Mouse (Mus musculus) myocyte (in vitro differentiated cells): ENCODE results near the gene Rapgef2. TPM values are rescaled to one million over a fixed set of nuclear protein-coding genes. Genes with fewer than 3 reads are reported as not detected.

Source experiments
- H3K27me3 ChIP-seq: one replicate; pipeline ENCODE4 v1.6.1; 2011; ENCODE audit not compliant: control insufficient read depth, insufficient read depth, insufficient read length
- H3K36me3 ChIP-seq: one replicate; pipeline ENCODE4 v1.6.1; 2011; ENCODE audit not compliant: control insufficient read depth, insufficient read depth
- H3K4me2 ChIP-seq: one replicate; pipeline ENCODE4 v1.6.1; 2011; ENCODE audit warnings: low read depth, control low read depth
- H3K4me3 ChIP-seq: one replicate; pipeline ENCODE4 v1.5.1; 2011; ENCODE audit warnings: mild to moderate bottlenecking, control low read depth, moderate library complexity
- H3K79me2 ChIP-seq: one replicate; pipeline ENCODE4 v1.6.1; 2011; ENCODE audit not compliant: control insufficient read depth, insufficient read depth
- H3ac ChIP-seq: one replicate; pipeline ENCODE4 v1.6.1; 2011; ENCODE audit not compliant: control insufficient read depth, insufficient read length
- CEBPB ChIP-seq: IDR thresholded peaks from 2 replicates; pipeline ENCODE4 v1.6.1; 2011; ENCODE audit warnings: mild to moderate bottlenecking, moderate library complexity; ENCODE audit not compliant: poor library complexity, insufficient read depth, severe bottlenecking
- E2F4 ChIP-seq: IDR thresholded peaks from one replicate; pipeline ENCODE4 v1.6.1; 2011; ENCODE audit warnings: mild to moderate bottlenecking, control low read depth, moderate library complexity; ENCODE audit not compliant: insufficient read depth
- MAX ChIP-seq: IDR thresholded peaks from one replicate; pipeline ENCODE4 v1.6.1; 2011; ENCODE audit warnings: low read depth, mild to moderate bottlenecking, control low read depth
- MYOD1 ChIP-seq, 3 experiments: IDR thresholded peaks; one replicate each; pipeline ENCODE4 v1.6.1; 2011; ENCODE audit warnings: control low read depth in 2 of 3, low read depth in 2 of 3, mild to moderate bottlenecking in 2 of 3, moderate library complexity in 1 of 3; ENCODE audit not compliant: insufficient read length in 2 of 3, control insufficient read depth in 1 of 3
- MYOG ChIP-seq, 3 experiments: IDR thresholded peaks; one replicate each; pipeline ENCODE4 v1.6.1; 2011; ENCODE audit warnings: control low read depth in 2 of 3, low read depth in 2 of 3, mild to moderate bottlenecking in 2 of 3; ENCODE audit not compliant: insufficient read length in 2 of 3, control insufficient read depth in 1 of 3, insufficient read depth in 1 of 3
- POLR2A ChIP-seq: IDR thresholded peaks from one replicate; pipeline ENCODE4 v1.6.1; 2011; ENCODE audit warnings: low read depth, mild to moderate bottlenecking, control low read depth, moderate library complexity; ENCODE audit not compliant: insufficient read length
- POLR2AphosphoS2 ChIP-seq: IDR thresholded peaks from one replicate; pipeline ENCODE4 v1.6.1; 2011; ENCODE audit warnings: low read depth, control low read depth; ENCODE audit not compliant: insufficient read length
- REST ChIP-seq: IDR thresholded peaks from one replicate; pipeline ENCODE4 v1.6.1; 2011; ENCODE audit warnings: mild to moderate bottlenecking, control low read depth, moderate library complexity; ENCODE audit not compliant: insufficient read depth, insufficient read length
- SRF ChIP-seq: IDR thresholded peaks from one replicate; pipeline ENCODE4 v1.6.1; 2011; ENCODE audit warnings: low read depth; ENCODE audit not compliant: control insufficient read depth, insufficient read length
- TCF12 ChIP-seq: IDR thresholded peaks from one replicate; pipeline ENCODE4 v1.6.1; 2011; ENCODE audit warnings: mild to moderate bottlenecking, control low read depth; ENCODE audit not compliant: poor library complexity, insufficient read depth, severe bottlenecking
- TCF3 ChIP-seq: IDR thresholded peaks from one replicate; pipeline ENCODE4 v1.6.1; 2011; ENCODE audit warnings: low read depth, control low read depth; ENCODE audit not compliant: insufficient read length
- USF1 ChIP-seq: IDR thresholded peaks from one replicate; pipeline ENCODE4 v1.6.1; 2011; ENCODE audit warnings: low read depth, mild to moderate bottlenecking, control low read depth, moderate library complexity
- polyA plus RNA-seq: library from polyadenylated mRNA; unstranded; fragments of >200 nt; fragmentation: generic; extraction: Trizol; gene quantifications from one replicate; pipeline ENCODE4 v1.2.1, GENCODE M21; 2012; ENCODE audit warnings: missing spikeins

Gene Rapgef2
- polyA plus RNA-seq, 1 experiment = 5.8 TPM

- TF ChIP-seq MYOD1 (IDR thresholded peaks at IDR 0.05; ENCODE audit: control insufficient read depth in 1 of 3, insufficient read length in 2 of 3, low read depth in 2 of 3) = peak in 2 of 3 experiments; percentile 31 to 35
- peak; percentile 9 for TF ChIP-seq TCF12
- TF ChIP-seq MYOG (IDR thresholded peaks at IDR 0.05; ENCODE audit: control insufficient read depth in 1 of 3, insufficient read depth in 1 of 3, insufficient read length in 2 of 3, low read depth in 2 of 3) = peak in 1 of 3 experiments; percentile 41
- no peak for TF ChIP-seq MAX
- no peak for TF ChIP-seq CEBPB
- no peak for TF ChIP-seq REST
- no peak for TF ChIP-seq E2F4
- TF ChIP-seq SRF = no peak
- TF ChIP-seq TCF3 = no peak
- no peak for TF ChIP-seq POLR2A
- no peak for TF ChIP-seq USF1
- TF ChIP-seq POLR2AphosphoS2 = no peak
- Histone ChIP-seq H3K4me3 (peak overlapping the region; percentile 22), H3ac (no peak overlapping the region), H3K27me3 (no peaks in the 10 kb centered on the region), H3K4me2 (peak overlapping the region; percentile 91), H3K36me3 (no peaks in the 10 kb centered on the region), H3K79me2 (peaks cover 37% of the 10 kb centered on the region)
Measured at GRCm38 (mm10) chr3:79144085-79144484, 142.2 kb downstream of the Rapgef2 start.

- H3K79me2 ChIP-seq = peaks cover 51% of the 10 kb centered on the region
Measured at GRCm38 (mm10) chr3:79139245-79139644, 147.1 kb downstream of the Rapgef2 start.

GRCm38 (mm10) chr3:79138601-79139000 lies 147.7 kb downstream of the Rapgef2 start:
- Histone ChIP-seq H3K27me3 (no peaks in the 10 kb centered on the region), H3K4me3 (no peak overlapping the region), H3K36me3 (no peaks in the 10 kb centered on the region), H3K79me2 (peaks cover 47% of the 10 kb centered on the region), H3K4me2 (no peak overlapping the region), H3ac (no peak overlapping the region)
- TF ChIP-seq CEBPB (no peak), POLR2AphosphoS2 (no peak), MAX (no peak), E2F4 (no peak), REST (no peak), MYOG (IDR thresholded peaks at IDR 0.05; ENCODE audit: control insufficient read depth in 1 of 3, insufficient read depth in 1 of 3, insufficient read length in 2 of 3, low read depth in 2 of 3) (no peak), MYOD1 (IDR thresholded peaks at IDR 0.05; ENCODE audit: control insufficient read depth in 1 of 3, insufficient read length in 2 of 3, low read depth in 2 of 3) (no peak), TCF3 (no peak), TCF12 (no peak), POLR2A (no peak), USF1 (no peak)

More at GRCm38 (mm10) chr3:79139245-79139644, 147.1 kb downstream of the Rapgef2 start:
- no peak overlapping the region for H3K4me3 ChIP-seq
- H3K27me3 ChIP-seq = no peaks in the 10 kb centered on the region
- no peaks in the 10 kb centered on the region for H3K36me3 ChIP-seq
- TF ChIP-seq E2F4 (no peak), POLR2AphosphoS2 (no peak), USF1 (no peak), POLR2A (no peak), CEBPB (no peak), REST (no peak), TCF3 (no peak)
- H3K4me2 ChIP-seq = no peak overlapping the region
- no peak overlapping the region for H3ac ChIP-seq

GRCm38 (mm10) chr3:79130991-79131390 lies 155.3 kb downstream of the Rapgef2 start:
- Histone ChIP-seq H3K4me2 (no peak overlapping the region), H3K27me3 (no peaks in the 10 kb centered on the region), H3ac (no peak overlapping the region), H3K4me3 (no peak overlapping the region), H3K36me3 (peaks cover 5% of the 10 kb centered on the region), H3K79me2 (peaks cover 33% of the 10 kb centered on the region)
- TF ChIP-seq POLR2AphosphoS2 (no peak), TCF3 (no peak), TCF12 (no peak), MYOG (IDR thresholded peaks at IDR 0.05; ENCODE audit: control insufficient read depth in 1 of 3, insufficient read depth in 1 of 3, insufficient read length in 2 of 3, low read depth in 2 of 3) (no peak), SRF (no peak), MYOD1 (IDR thresholded peaks at IDR 0.05; ENCODE audit: control insufficient read depth in 1 of 3, insufficient read length in 2 of 3, low read depth in 2 of 3) (no peak), POLR2A (no peak), USF1 (no peak), REST (no peak), MAX (no peak), E2F4 (no peak), CEBPB (no peak)

- H3K36me3 ChIP-seq = peaks cover 5% of the 10 kb centered on the region
- no peak overlapping the region for H3ac ChIP-seq
- peak overlapping the region; percentile 10 for H3K4me2 ChIP-seq
- peaks cover 28% of the 10 kb centered on the region for H3K79me2 ChIP-seq
- TF ChIP-seq TCF12 (no peak), USF1 (no peak), POLR2AphosphoS2 (no peak), SRF (no peak), MAX (no peak), CEBPB (no peak), POLR2A (no peak), TCF3 (no peak), REST (no peak), MYOD1 (IDR thresholded peaks at IDR 0.05; ENCODE audit: control insufficient read depth in 1 of 3, insufficient read length in 2 of 3, low read depth in 2 of 3) (no peak), E2F4 (no peak), MYOG (IDR thresholded peaks at IDR 0.05; ENCODE audit: control insufficient read depth in 1 of 3, insufficient read depth in 1 of 3, insufficient read length in 2 of 3, low read depth in 2 of 3) (no peak)
- no peak overlapping the region for H3K4me3 ChIP-seq
- H3K27me3 ChIP-seq = no peaks in the 10 kb centered on the region
Measured at GRCm38 (mm10) chr3:79129044-79129600, 157.2 kb downstream of the Rapgef2 start.
